Mouse (Mus musculus): ENCODE measurements around the gene Tbc1d20.
"Not testable (repeated sequence)": the region's sequence is repeated elsewhere in the genome, so short reads cannot be mapped to it uniquely, and the experiment has no call there.

The Tbc1d20 gene

GRCm38 (mm10) chr2:152293727-152294475 lies at the start of gene Tbc1d20:
Tbc1d20 (plus strand) TSS chr2:152293828.
- peak; percentile 87 for DNase-seq (ENCODE audit: low spot score)

GRCm38 (mm10) chr2:152247213-152247612 lies 46.4 kb upstream of the Tbc1d20 start:
- DNase-seq (ENCODE audit: low spot score), result no peak

GRCm38 (mm10) chr2:152250511-152250910 lies 43.1 kb upstream of the Tbc1d20 start:
- no peak for DNase-seq (ENCODE audit: low spot score)

GRCm38 (mm10) chr2:152259739-152260138 lies 33.9 kb upstream of the Tbc1d20 start:
- no peak for DNase-seq (ENCODE audit: low spot score)

GRCm38 (mm10) chr2:152273639-152274038 lies 20.0 kb upstream of the Tbc1d20 start:
- DNase-seq (ENCODE audit: low spot score), result no peak

- no peak for DNase-seq (ENCODE audit: low spot score)
Measured at GRCm38 (mm10) chr2:152281407-152281806, 12.2 kb upstream of the Tbc1d20 start.

- no peak for DNase-seq (ENCODE audit: low spot score)
Measured at GRCm38 (mm10) chr2:152287560-152287959, 6.1 kb upstream of the Tbc1d20 start.

GRCm38 (mm10) chr2:152288046-152288445 lies 5.6 kb upstream of the Tbc1d20 start:
- no peak for DNase-seq (ENCODE audit: low spot score)

GRCm38 (mm10) chr2:152289623-152290022 lies 4.0 kb upstream of the Tbc1d20 start:
- DNase-seq (ENCODE audit: low spot score), result not testable (repeated sequence)

GRCm38 (mm10) chr2:152292475-152292874 lies 1.2 kb upstream of the Tbc1d20 start:
- DNase-seq (ENCODE audit: low spot score), result no peak

- no peak for DNase-seq (ENCODE audit: low spot score)
Measured at GRCm38 (mm10) chr2:152293179-152293726, 375 bp upstream of the Tbc1d20 start.

GRCm38 (mm10) chr2:152294541-152294940 lies 913 bp downstream of the Tbc1d20 start:
- DNase-seq (ENCODE audit: low spot score), result no peak

- no peak for DNase-seq (ENCODE audit: low spot score)
Measured at GRCm38 (mm10) chr2:152302862-152303261, 9.2 kb downstream of the Tbc1d20 start.

- no peak for DNase-seq (ENCODE audit: low spot score)
Measured at GRCm38 (mm10) chr2:152303781-152304180, 10.2 kb downstream of the Tbc1d20 start.

- DNase-seq (ENCODE audit: low spot score), result no peak
Measured at GRCm38 (mm10) chr2:152305480-152305879, 11.9 kb downstream of the Tbc1d20 start.

- no peak for DNase-seq (ENCODE audit: low spot score)
Measured at GRCm38 (mm10) chr2:152307186-152307585, 13.6 kb downstream of the Tbc1d20 start.

- DNase-seq (ENCODE audit: low spot score), result no peak
Measured at GRCm38 (mm10) chr2:152312996-152313395, 19.4 kb downstream of the Tbc1d20 start.

- DNase-seq (ENCODE audit: low spot score), result no peak
Measured at GRCm38 (mm10) chr2:152313926-152314325, 20.3 kb downstream of the Tbc1d20 start.

GRCm38 (mm10) chr2:152317054-152317453 lies 23.4 kb downstream of the Tbc1d20 start:
- no peak for DNase-seq (ENCODE audit: low spot score)

- no peak for DNase-seq (ENCODE audit: low spot score)
Measured at GRCm38 (mm10) chr2:152321558-152321957, 27.9 kb downstream of the Tbc1d20 start.

GRCm38 (mm10) chr2:152322198-152322597 lies 28.6 kb downstream of the Tbc1d20 start:
- no peak for DNase-seq (ENCODE audit: low spot score)

- DNase-seq (ENCODE audit: low spot score), result no peak
Measured at GRCm38 (mm10) chr2:152323971-152324370, 30.3 kb downstream of the Tbc1d20 start.

- DNase-seq (ENCODE audit: low spot score), result no peak
Measured at GRCm38 (mm10) chr2:152324842-152325241, 31.2 kb downstream of the Tbc1d20 start.

GRCm38 (mm10) chr2:152326157-152326556 lies 32.5 kb downstream of the Tbc1d20 start:
- no peak for DNase-seq (ENCODE audit: low spot score)
